Mouse (Mus musculus): ENCODE measurements around the gene Lrrc4.

DNA sequence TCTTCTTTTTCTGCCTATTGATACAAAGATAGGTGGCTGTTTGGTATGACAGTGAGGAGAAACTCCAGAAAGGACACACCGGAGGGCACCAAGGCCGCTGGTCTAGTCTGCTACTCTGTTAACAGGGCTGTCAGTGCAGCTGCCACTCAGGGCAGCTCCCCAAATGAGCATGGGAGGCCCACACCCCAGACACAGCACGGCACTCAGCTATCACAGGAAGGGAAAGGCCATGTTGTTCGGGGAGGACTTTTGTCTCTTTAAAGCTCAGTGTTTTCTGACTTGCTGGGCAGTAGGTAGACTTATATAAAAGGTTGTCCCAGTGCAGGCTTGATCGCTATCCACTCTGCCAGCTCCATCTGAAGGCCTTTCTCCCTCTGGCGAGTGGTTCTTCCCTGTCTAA lies 44.4 kb downstream of the Lrrc4 start:
- TF ChIP-seq POLR2A (IDR thresholded peaks at IDR 0.05; ENCODE audit: low read depth, low read length) = no peak
- TF ChIP-seq CTCF (IDR thresholded peaks at IDR 0.05; ENCODE audit: extremely low read depth, insufficient read depth, insufficient read length, insufficient replicate concordance) = no peak
